Comparison of ENCODE assay signal across 8 mouse cellular contexts in the genomic region with DNA sequence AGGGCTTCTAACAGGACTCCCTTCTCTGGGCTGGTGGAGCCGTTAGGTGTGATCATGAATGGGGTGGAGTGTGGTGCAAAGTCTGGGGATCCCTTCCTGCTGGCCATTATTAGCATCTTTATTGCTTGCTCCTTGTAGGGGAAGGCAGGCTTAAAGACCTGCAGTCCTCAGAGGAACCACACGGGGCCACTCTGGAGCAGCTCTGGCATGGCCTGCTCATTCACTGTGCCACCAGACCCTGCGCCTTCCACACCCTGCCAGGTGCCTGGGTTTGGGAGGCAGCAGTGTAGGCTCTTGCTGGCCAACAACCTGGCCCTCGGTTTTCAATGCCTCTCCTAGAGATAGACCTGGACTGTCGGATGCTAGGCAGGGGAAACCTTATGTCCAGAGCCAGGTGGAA. TPM values are rescaled to one million over a fixed set of nuclear protein-coding genes. Genes with fewer than 3 reads are reported as not detected.
A peak's percentile ranks its signal among the peaks of the same experiment; 100 is the strongest.
DNase-seq lines count a peak whose midpoint lies in the region; ATAC-seq lines count a peak whose summit lies in the region.

No protein-coding gene starts in this region.

- H3K9me3 ChIP-seq in intestine, embryonic 16.5 days (ENCODE audit: control insufficient read depth, low read length) = no peaks in the 10 kb centered on the region
- no peaks in the 10 kb centered on the region for H3K9me3 ChIP-seq in midbrain, embryonic 13.5 days
- no peaks in the 10 kb centered on the region for H3K9me3 ChIP-seq in stomach, embryonic 15.5 days

- intact Hi-C loops in gastrocnemius, postnatal 36 days (cut with DNase I) = loop anchor here (2.0 kb wide), 2 partner anchors 59 to 131 kb away; no protein-coding TSS in a partner anchor
- intact Hi-C loops in left cerebral cortex, postnatal 14 days (cut with DNase I) = loop anchor here (5.0 kb wide), 2 partner anchors 59 to 129 kb away; no protein-coding TSS in a partner anchor

- no peaks in the 10 kb centered on the region for H3K27me3 ChIP-seq in intestine, embryonic 16.5 days (replicated peaks; ENCODE audit: control insufficient read depth, insufficient read depth, low read length)
- H3K27me3 ChIP-seq in midbrain, embryonic 13.5 days = no peaks in the 10 kb centered on the region
- no peaks in the 10 kb centered on the region for H3K27me3 ChIP-seq in stomach, embryonic 15.5 days (replicated peaks)

- H3K36me3 ChIP-seq in intestine, embryonic 16.5 days (ENCODE audit: control insufficient read depth, insufficient read depth, low read length) = no peaks in the 10 kb centered on the region
- H3K36me3 ChIP-seq in midbrain, embryonic 13.5 days = no peaks in the 10 kb centered on the region
- H3K36me3 ChIP-seq in stomach, embryonic 15.5 days = no peaks in the 10 kb centered on the region

- no peak overlapping the region for H3K4me2 ChIP-seq in intestine, embryonic 16.5 days (ENCODE audit: low read depth, low read length)
- no peak overlapping the region for H3K4me2 ChIP-seq in midbrain, embryonic 13.5 days (replicated peaks)
- H3K4me2 ChIP-seq in stomach, embryonic 15.5 days = no peak overlapping the region

- peaks cover 24% of the 10 kb centered on the region for H3K4me1 ChIP-seq in intestine, embryonic 16.5 days (ENCODE audit: control insufficient read depth, insufficient read depth, low read length)
- H3K4me1 ChIP-seq in midbrain, embryonic 13.5 days (replicated peaks) = peaks cover 7% of the 10 kb centered on the region; the same call in 1 of the 2 replicates
- peaks cover 25% of the 10 kb centered on the region for H3K4me1 ChIP-seq in stomach, embryonic 15.5 days

- DNase-seq in spleen, postnatal 4 days (ENCODE audit: low spot score in 2 of 2) = peak; percentile 39 to 73
- DNase-seq in spleen, postnatal 36 days (ENCODE audit: low spot score in 2 of 2) = no peak
- DNase-seq in embryo, embryonic 11.5 days (ENCODE audit: low read depth, low spot score) = peak; percentile 71
- peak; percentile 79 to 84 for DNase-seq in gastrocnemius, postnatal 36 days
- DNase-seq in left cerebral cortex, postnatal 14 days (ENCODE audit: low spot score in 2 of 2) = peak; percentile 86 to 88

- WGBS in intestine, embryonic 16.5 days = 6% methylated on average over 5 of the region's 5 CpGs
- WGBS in midbrain, embryonic 13.5 days = 5% methylated on average over 5 of the region's 5 CpGs
- 7% methylated on average over 5 of the region's 5 CpGs for whole genome bisulfite sequencing in stomach, embryonic 15.5 days

- H3K4me3 ChIP-seq in intestine, embryonic 16.5 days (ENCODE audit: low read length) = no peak overlapping the region
- H3K4me3 ChIP-seq in midbrain, embryonic 13.5 days (replicated peaks) = no peak overlapping the region
- H3K4me3 ChIP-seq in stomach, embryonic 15.5 days (replicated peaks) = no peak overlapping the region

- no peak overlapping the region for H3K9ac ChIP-seq in intestine, embryonic 16.5 days (ENCODE audit: low read depth, low read length)
- no peak overlapping the region for H3K9ac ChIP-seq in midbrain, embryonic 13.5 days (replicated peaks)
- H3K9ac ChIP-seq in stomach, embryonic 15.5 days = no peak overlapping the region

- ATAC-seq in intestine, embryonic 16.5 days = peak; percentile 84
- ATAC-seq in midbrain, embryonic 13.5 days = peak; percentile 86
- ATAC-seq in stomach, embryonic 15.5 days (ENCODE audit: insufficient read depth, low FRiP score, low read depth) = peak; percentile 70

- no peak overlapping the region for H3K27ac ChIP-seq in intestine, embryonic 16.5 days (ENCODE audit: low read length)
- no peak overlapping the region for H3K27ac ChIP-seq in midbrain, embryonic 13.5 days
- H3K27ac ChIP-seq in stomach, embryonic 15.5 days = 0 out of 2 replicates have a peak overlapping the region, but pooled peaks have one; percentile 40

RNA-seq across cellular contexts. Expression of gene Eml1, which starts 7.0 kb away (rescaled TPM):
- total RNA-seq in gastrocnemius, postnatal 36 days (2021) = 100 to 1,000 TPM in 1 of 2 experiments, 10 to 100 TPM in 1; 98.2 to 103 TPM
- polyA plus RNA-seq in intestine, embryonic 16.5 days (2015; fragmentation: Nextera tagmentation; extraction: Ambion mirVana) = 63.7 and 67.4 TPM in 2 replicates
- 10 to 100 TPM; 62.1 to 77.0 TPM for total RNA-seq in left cerebral cortex, postnatal 14 days (2021)
- 65.7 and 66.7 TPM in 2 replicates for polyA plus RNA-seq in midbrain, embryonic 13.5 days (2015; fragmentation: Nextera tagmentation; extraction: Ambion mirVana)
- 67.6 and 72.2 TPM in 2 replicates for polyA plus RNA-seq in stomach, embryonic 15.5 days (2015; fragmentation: Nextera tagmentation; extraction: Ambion mirVana)

RNA-seq across cellular contexts. Expression of gene Cyp46a1, which starts 29.6 kb away (rescaled TPM):
- under 1 TPM in 1 of 2 experiments, not detected in 1; 0.26 TPM for total RNA-seq in gastrocnemius, postnatal 36 days (2021)
- 3.8 and 4.6 TPM in 2 replicates for polyA plus RNA-seq in intestine, embryonic 16.5 days (2015; fragmentation: Nextera tagmentation; extraction: Ambion mirVana)
- 100 to 1,000 TPM; 258 to 270 TPM for total RNA-seq in left cerebral cortex, postnatal 14 days (2021)
- polyA plus RNA-seq in midbrain, embryonic 13.5 days (2015; fragmentation: Nextera tagmentation; extraction: Ambion mirVana) = 16.7 and 17.7 TPM in 2 replicates
- polyA plus RNA-seq in stomach, embryonic 15.5 days (2015; fragmentation: Nextera tagmentation; extraction: Ambion mirVana) = 7.4 and 8.4 TPM in 2 replicates

RNA-seq across cellular contexts. Expression of gene Hhipl1, which starts 57.7 kb away (rescaled TPM):
- total RNA-seq in gastrocnemius, postnatal 36 days (2021) = 1 to 10 TPM in 1 of 2 experiments, under 1 TPM in 1; 0.74 to 1.3 TPM
- polyA plus RNA-seq in intestine, embryonic 16.5 days (2015; fragmentation: Nextera tagmentation; extraction: Ambion mirVana) = 0.43 and 0.53 TPM in 2 replicates
- 1 to 10 TPM; 6.4 to 8.5 TPM for total RNA-seq in left cerebral cortex, postnatal 14 days (2021)
- polyA plus RNA-seq in midbrain, embryonic 13.5 days (2015; fragmentation: Nextera tagmentation; extraction: Ambion mirVana) = 2.0 and 2.9 TPM in 2 replicates
- polyA plus RNA-seq in stomach, embryonic 15.5 days (2015; fragmentation: Nextera tagmentation; extraction: Ambion mirVana) = 0.87 and 0.88 TPM in 2 replicates

Comparison
In these comparisons a context has a peak if more than half of its experiments do, and no peak if none do; other contexts are left out.
1. DNase-seq: peak in spleen, postnatal 4 days (2 of 2), embryo, embryonic 11.5 days (single experiment), gastrocnemius, postnatal 36 days (2 of 2) and left cerebral cortex, postnatal 14 days (2 of 2); none in spleen, postnatal 36 days (0 of 2).
2. Peak in every context shown above with its lines, with median percentiles within 50 percentile points of each other: ATAC-seq.